Mouse (Mus musculus) kidney, postnatal 25 days (tissue): Measurements from ENCODE around the gene H2-M5.
A peak's percentile ranks its signal among the peaks of the same experiment; 100 is the strongest.
"Not testable (repeated sequence)": the region's sequence is repeated elsewhere in the genome, so short reads cannot be mapped to it uniquely, and the experiment has no call there.

ENCODE experiments used
- DNase-seq, 2 experiments: peaks; one replicate each; pipeline ENCODE4 v3.0.0; 2021; ENCODE audit warnings: mixed read lengths in 2 of 2

H2-M5 gene

DNA sequence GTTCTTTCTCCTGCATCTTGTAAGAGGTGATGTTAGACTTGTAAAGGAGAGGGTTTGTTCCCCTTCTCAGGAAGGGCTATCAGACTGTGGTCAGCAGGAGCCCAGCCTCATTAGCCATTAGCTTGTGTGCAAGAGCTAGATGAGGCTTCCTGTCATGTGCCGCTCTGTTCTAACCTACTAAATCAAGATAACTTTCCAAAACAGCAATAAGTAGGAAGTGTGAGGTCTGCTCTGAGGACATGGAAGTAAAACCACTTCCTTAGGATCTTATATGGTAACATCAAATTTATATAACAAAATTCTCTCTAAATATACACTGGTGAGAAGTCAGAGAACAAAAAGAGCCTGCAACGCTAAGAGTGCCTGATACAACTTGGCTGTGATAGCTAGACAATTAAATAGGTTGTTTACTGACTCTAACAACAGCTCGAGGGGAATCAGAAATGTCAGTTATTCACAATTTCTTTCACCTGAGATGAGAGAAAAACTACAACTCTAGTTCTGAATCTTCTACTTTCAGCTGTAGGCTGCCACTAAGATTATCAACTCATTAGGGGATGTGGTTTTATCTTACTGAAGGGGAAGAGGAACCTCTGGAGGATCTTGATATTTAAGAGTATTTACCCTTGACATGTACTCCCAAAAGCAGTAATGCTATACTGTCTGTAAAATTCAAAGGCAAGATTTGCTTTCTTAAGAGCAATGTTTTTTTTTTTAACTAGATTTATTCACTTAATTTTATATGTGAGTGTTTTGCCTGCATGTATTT is 3.2 kb upstream of the H2-M5 start:
- DNase-seq = no peak

DNA sequence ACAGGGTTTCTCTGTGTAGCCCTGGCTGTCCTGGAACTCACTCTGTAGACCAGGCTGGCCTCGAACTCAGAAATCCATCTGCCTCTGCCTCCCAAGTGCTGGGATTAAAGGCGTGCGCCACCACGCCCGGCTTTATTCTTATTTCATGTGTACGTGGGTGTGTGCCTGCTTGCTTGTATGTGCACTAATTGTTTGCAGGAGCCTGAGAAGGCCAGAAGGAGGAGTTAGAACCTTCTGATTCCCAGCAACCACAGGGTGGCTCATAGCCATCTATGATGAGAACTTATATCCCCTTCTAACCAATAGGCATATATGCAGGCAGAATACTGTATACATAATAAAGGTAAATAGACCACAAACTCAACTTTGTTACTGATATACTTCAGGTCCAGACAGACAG is 1.3 kb upstream of the H2-M5 start:
- not testable (repeated sequence) for DNase-seq

DNA sequence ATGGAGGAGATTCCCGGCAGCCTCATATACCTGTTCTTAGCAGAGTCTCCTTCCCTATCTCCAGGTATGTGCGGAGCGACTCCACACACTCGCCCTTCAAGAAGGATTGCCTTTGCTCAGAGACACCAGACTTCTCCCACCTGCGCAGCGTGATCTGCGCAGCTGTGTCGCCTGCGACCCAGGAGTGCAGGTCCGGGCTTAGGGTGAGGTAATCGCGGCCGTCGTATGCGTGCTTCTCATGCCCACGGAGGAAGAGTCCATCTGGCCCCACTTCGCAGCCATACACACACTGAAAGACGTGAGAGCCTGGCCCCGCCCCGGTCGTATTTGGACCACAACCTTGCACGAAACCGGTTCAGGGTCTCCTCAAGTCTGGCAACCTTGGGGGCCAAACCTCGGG is 862 bp downstream of the H2-M5 start:
- DNase-seq = no peak

DNA sequence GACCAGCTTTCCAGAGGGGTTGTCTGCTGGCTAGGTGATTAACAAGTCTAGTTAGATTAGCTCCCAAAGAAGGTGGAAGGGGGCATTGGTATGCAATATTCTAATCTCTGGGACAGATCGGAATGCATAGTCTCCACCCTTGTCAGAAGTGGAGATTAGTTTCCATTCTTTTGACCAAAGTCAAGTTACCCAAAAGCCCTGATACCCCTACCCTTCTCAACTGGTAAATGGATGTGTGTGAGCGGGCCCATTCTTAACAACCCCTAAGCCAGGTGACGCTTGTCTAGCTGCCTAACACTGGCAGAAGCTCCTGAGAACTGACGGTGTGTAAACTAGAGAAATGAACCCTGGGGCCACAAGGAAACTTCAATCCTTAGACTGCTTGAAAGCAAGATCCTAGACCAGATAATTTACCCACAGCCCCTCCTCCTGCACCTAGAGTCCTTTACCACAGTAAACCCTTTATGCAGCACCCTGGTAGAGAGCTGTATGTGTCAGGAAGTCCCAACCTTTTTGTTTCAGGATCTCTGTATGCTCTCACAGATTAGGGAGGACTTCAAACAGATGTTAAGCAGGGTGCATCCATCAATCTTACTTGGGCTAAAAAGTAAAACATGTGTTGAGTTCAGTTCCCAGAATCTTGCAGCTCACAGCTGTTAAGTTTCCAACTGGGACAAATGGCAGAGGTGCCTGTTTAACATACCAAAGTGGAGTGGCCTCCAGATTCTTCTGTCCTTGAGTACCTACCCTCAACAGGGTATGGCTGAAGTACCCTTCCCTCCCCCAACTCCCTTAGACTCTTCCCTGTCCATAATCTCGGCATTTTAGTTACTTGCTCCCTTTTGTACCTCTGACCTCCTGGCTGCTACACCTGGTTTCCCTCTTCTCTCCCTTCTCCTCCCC is 6.8 kb downstream of the H2-M5 start:
- no peak for DNase-seq

GRCm38 (mm10) chr17:36981845-36982244 is 7.5 kb downstream of the H2-M5 start:
- no peak for DNase-seq

DNA sequence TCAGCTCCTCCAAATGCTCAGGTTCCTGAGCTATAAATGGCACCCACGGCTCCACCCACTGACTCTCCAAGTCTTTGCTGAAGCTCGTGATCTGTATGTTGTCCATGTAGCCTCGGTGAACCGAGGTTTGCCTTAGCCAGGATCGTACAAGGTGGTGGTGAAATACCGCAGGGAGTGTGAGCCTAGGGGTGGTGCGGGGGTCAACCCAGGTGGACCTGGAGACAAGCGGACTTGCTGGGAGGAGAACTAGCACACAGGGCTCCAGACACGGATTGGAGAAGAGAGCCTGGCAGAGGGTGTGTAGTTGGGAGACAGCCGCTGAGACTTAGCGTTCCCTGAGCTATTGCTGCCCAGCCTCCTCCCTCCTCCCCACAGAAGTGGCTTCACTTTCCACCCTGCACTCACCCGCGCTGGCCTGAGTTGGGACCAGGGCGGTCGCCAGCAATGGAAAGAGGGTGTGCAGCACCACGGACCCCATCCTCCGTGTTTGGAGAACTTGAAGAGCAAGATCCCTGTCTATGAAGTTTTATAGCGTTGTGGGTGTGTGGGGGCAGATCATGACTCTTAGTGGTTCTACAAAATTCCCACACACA is 8.0 kb downstream of the H2-M5 start, which contains the start of gene 2410137M14Rik:
Gene 2410137M14Rik, minus strand, starts transcription at position 17 of the 593 bp plus-strand sequence.
- DNase-seq = no peak

DNA sequence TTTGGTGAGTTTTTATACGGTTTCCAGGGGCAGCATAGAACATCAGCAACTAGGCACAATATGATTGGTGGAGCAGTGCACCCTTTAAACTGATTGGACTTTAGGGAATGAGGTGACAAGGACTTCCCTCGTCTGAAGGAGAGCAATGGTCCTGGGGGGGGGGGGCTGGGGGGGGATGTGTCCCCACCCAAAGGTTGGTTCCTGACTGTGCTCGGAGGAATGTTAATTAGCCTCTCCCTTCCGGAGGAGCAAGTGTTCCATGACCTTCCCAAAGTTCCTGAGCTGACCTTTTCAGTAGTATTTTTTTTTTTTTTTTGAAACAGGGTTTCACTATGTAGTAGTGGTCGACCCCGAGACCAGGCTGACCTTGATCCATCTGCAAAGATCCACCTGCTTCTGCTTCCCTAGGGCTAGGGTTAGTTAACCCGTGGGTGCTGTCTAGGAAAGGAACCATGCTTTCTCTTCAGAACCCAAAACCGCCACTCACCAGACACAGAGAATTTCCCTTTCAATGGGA is 16.0 kb downstream of the H2-M5 start:
- no peak for DNase-seq

DNA sequence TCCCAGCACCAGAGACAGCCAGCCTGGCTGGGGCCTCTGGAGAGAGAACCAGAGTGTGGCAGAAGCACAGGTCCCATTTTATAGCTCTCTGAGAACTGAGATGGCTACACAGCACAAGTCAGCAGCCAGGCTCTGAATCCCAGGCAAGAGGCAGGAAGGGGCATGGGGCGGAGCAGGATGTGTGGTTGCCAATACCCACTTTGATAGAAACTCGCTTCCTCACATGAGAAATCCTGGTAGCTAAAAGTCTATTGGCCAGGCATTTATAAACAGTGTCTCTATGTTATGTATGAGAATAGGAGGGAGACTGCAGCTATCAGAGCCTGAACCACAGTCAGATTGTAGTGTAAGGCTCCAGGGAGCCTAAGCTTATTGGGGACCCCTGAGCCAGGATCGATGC is 16.5 kb downstream of the H2-M5 start:
- no peak for DNase-seq

GRCm38 (mm10) chr17:36971172-36971850 is 18.0 kb downstream of the H2-M5 start:
- DNase-seq = no peak

GRCm38 (mm10) chr17:36970316-36970890 is 18.9 kb downstream of the H2-M5 start:
- no peak for DNase-seq

DNA sequence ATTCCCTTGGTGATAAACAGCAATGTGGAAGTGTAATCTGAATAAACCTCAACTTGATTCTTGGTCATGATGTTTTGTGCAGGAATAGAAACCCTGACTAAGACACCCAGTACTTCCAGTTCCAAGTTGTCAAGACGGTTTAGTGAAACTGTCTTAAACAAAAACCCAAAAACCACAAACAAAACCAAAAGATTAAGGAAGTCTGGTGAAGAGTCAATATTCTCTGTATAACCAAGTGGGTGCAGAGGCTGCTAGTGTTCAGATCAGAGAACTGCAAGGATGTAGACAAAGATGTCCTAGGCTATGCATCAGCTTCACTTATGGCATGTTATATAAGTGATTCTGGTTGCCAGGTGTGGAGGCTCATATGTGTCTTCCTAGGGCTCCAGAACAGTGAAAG is 22.5 kb downstream of the H2-M5 start:
- DNase-seq = no peak

- no peak for DNase-seq
Observed at GRCm38 (mm10) chr17:36961125-36961524, 28.2 kb downstream of the H2-M5 start.

DNA sequence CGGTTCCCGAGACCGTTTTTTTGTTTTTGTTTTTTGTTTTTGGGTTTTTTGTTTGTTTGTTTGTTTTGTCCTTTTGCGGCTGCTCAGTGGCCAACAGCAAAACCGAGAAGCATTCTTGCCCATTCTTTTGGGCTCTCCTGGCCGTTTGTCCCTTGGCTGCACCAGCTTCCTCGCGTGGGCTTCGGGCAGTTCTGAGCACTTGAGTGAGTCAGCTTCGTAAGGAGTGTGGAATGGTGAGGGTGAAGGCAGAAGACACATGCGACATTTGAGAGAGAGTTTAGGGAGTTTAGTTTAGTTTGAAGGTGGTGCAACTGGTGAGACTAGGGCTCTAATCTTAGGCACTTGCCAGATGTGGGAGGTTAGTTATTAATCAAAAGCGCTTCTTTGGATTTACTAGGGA is 30.5 kb downstream of the H2-M5 start:
- no peak for DNase-seq

DNA sequence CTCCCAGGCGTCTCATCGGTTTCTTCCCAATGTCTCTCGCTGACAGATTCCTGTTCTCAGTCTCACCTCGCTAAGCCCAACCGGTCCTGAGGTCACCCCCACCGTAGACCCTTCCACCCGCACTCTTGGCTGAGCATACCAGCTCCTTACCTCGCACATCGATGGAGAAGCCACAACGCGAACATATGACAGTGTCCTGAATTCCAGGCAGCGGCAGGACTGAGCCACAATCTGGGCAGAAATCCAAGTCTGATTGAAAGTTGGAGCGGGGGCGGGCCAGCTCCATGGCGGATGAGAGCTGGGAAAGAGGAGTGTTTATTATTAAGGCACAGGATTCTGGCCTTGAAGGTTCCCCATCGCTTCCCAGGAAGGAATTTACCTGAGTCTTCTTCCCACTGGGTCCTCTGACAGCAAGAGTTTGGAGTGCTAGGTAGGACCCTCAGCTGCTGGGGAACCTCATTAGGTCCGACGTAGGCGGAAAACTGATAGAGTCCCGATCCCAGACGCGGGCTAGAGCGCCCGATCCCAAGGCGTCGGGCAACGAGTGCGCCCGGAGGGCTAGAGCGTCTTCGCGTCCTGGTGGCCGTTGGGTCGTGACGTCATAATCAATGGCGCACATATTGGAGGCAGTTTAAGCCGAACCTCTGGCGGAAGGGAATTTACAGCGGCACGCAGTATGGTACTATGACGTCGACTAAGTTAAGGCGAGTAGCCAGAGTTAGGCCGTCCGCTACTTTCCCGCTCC is 31.2 kb downstream of the H2-M5 start, which contains the start of the genes Znrd1 and Znrd1as:
Gene Znrd1, minus strand, starts transcription at position 561 of the 745 bp plus-strand sequence.
Gene Znrd1as, plus strand, starts transcription at position 594 of the 745 bp plus-strand sequence.
- DNase-seq = peak; percentile 96 to 98

GRCm38 (mm10) chr17:36953062-36953461 is 36.3 kb downstream of the H2-M5 start:
- DNase-seq = no peak

GRCm38 (mm10) chr17:36952631-36953030 is 36.7 kb downstream of the H2-M5 start:
- DNase-seq = no peak

- DNase-seq = peak; percentile 97 to 98
Observed at GRCm38 (mm10) chr17:36950981-36951947, 38.1 kb downstream of the H2-M5 start, which contains the start of gene Ppp1r11. TSS of gene Ppp1r11 (minus strand) at chr17:36951741.

- DNase-seq = no peak
Observed at GRCm38 (mm10) chr17:36949265-36949664, 40.1 kb downstream of the H2-M5 start.

GRCm38 (mm10) chr17:36948286-36948685 is 41.1 kb downstream of the H2-M5 start:
- DNase-seq = no peak
